Mouse (Mus musculus): ENCODE measurements at regions not wholly inside any gene's neighbourhood (a gene's known extent, or its start where the extent isn't known, plus 50 kb on each side); places are given as distances from the start of the nearest gene placed in this dataset.

- TF ChIP-seq POLR2A (IDR thresholded peaks at IDR 0.05; ENCODE audit: borderline replicate concordance, extremely low read depth, low read depth, low read length) (no peak), CTCF (IDR thresholded peaks at IDR 0.05; ENCODE audit: insufficient read depth, low read length) (no peak)
These were observed 87.9 kb upstream of the Rnd3 start for GRCm38 (mm10) chr2:51236852-51237251.
